Mouse (Mus musculus): ENCODE measurements around the gene Usp48.
A peak's percentile ranks its signal among the peaks of the same experiment; 100 is the strongest.
"Not testable (repeated sequence)": the region's sequence is repeated elsewhere in the genome, so short reads cannot be mapped to it uniquely, and the experiment has no call there.

Gene Usp48

DNA sequence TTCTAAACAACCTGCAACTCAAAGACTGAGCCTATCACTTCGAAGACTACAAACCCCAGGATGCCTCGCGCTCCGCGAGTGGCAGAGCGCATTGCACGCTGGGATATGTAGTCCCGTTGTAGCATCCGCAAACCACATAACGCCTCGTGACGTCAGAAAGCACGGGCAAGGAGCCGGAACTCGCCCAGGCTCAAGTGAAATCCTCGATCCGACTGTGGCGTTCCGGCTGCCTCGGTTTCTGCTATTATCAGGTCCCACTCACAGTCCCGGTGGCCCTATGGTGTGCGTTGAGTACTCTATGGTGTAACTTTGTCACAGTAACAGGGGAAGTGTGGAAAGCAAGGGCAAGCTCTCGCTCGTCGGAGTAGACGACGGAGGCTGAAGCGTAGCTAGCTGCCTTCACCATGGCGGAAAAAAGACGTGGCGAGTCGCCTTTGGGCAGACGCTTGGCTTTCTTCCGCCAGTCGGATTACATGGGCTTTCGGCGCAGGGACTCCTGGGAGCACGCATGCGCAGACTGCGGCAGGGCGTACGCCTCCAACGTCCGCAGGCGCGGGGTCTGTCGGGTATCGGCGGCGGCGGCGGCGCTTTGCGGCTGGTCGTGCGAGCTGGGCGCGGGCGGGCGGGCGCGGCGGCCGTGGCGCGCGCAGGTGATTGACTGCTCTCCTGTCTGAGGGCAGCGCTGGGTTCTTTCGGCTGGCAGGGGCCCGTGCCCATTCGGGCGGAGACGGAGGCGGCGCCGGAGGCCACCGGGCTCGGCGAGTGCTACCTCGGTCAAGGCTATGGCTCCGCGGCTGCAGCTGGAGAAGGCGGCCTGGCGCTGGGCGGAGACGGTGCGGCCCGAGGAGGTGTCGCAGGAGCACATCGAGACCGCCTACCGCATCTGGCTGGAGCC is at the start of gene Usp48:
Usp48 (plus strand) TSS at position 155 of the 895 bp plus-strand sequence.
- DNase-seq, result peak; percentile 100

DNA sequence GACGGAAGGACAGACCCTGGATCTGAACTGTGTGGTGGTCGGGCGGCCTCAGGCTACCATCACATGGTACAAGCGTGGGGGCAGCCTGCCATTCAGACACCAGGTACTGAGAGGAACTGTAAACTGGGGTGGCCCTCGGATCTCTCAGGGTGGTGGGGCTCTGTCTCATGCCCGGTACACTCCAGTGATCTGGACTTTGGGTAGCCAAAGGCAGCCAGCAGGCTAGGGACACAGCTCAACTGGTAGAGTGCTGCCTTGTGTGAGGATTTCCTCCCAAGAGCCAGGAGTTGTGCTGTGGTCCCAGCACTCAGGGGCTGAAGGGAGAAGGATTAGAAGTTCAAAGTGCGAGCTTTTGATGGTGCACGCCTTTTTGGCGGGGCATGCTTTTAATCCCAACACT is 48.0 kb upstream of the Usp48 start:
- no peak for DNase-seq

DNA sequence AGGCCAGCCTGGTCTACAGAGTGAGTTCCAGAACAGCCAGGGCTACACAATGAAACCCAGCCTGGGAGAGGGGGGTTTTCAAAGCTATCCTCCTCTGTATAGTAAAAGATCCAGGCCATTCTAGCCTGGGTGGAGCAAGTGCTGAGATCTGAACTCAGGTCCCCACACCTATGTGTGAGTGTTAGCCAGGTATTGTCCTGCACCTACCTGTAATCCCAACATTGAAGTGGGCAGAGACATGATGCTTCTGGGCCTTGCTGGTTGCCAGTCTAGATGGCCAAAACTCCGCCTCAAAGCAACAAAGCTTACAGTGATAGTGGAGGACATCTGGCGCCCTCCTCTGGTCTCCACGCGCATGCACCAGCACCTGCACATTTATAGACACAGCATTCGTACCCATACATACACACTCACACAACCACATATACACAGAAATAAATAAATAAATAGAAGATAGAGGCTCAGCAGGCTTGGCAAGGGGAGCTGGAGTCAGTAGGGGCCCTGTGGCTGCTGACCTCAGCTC is 47.5 kb upstream of the Usp48 start:
- peak; percentile 61 for DNase-seq

DNA sequence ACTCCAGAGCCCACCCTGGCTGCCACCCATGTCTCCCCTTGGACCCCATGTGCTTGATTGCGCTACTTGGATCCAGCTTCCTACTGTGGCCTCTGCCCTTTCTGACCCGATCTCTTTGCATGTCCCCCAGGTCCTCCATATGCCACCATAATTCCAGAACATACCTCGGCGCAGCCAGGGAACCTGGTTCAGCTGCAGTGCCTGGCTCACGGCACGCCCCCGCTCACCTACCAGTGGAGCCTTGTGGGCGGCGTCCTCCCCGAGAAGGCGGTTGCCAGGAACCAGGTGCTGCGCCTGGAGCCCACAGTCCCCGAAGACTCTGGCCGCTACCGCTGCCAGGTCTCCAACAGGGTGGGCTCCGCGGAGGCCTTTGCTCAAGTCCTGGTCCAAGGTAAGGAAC is 40.1 kb upstream of the Usp48 start:
- no peak for DNase-seq

DNA sequence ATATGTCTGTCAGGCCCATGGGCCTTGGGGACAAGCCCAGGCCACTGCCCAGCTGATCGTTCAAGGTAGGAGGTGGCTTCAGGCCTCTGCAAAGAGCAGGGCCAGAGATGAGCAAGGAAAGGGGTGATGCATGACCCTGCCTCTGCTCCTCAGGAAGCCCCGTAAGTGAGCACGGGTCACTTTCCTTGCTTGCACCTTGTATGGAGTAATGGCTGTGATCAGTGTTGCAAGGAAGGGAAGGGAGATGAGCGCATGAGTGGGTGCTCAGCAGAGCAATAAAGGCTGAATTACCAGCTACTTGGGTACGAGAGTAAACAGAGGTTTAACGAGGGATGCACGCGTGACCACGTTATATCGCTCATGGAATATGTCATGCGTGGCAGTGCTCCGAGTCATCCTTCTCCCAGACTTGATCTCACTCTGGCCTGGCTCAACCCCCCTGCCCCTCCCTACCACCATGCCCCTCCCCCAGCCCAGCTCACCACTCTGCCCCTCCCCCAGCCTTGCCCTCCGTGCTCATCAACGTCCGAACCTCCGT is 36.8 kb upstream of the Usp48 start:
- no peak for DNase-seq

DNA sequence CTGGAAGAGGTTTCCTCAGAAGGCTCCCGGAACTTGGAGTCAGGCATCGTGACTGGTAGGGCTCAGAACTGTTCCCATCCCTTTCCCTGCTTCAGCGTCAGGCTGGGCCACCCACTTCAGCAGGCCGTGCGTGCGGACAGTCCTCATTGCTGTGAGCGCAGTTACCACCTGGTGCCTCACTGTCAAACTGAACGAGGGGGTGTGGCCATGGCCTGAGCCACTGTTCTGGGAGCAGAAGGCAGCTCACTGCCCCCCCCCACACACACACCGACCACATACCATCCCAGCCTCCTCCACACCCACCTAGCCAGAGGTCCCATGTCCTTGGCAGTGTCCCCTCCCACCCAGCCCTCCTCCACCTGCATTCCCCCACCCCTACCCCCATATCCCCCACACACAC is 23.7 kb upstream of the Usp48 start:
- no peak for DNase-seq

DNA sequence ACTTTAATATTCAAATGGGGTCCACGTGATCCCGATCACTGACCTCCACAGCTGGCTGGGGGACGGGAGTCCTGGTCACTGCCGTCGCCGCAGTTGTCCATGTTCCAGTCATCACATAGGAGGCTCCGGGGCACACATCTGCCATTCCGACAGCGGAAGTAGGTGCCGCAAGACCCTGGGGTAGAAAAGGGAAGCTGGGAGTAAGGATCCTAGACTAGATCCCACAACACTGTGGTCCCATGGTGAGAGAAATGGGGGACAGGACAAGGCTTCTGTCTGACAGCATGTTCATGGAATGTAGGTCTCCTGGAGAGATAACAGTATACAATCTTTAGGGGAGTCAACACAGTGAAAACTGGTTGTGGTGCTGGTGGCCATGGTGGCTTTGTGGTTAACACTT is 19.1 kb upstream of the Usp48 start, which contains the start of gene Ldlrad2:
Ldlrad2 (minus strand) TSS at position 101 of the 400 bp plus-strand sequence.
- no peak for DNase-seq

DNA sequence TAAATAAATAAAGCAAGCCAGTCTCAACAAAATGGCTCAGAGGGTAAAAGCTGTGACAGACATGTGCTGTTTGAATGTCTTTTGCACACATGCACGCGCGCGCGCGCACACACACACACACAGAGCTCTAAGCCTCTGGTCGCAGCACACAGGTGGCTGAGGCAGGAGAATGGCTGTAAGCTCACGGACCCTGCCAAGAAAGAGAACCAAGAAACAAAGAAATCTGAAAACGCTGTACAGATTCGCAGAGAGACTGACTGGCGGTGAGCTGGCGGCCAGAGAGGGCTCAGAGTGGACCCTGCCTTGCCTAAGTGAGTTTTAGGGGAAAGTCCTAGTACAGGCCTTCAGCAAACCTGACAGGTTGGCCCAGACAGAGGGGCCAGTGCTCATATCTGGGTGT is 16.1 kb upstream of the Usp48 start:
- no peak for DNase-seq

DNA sequence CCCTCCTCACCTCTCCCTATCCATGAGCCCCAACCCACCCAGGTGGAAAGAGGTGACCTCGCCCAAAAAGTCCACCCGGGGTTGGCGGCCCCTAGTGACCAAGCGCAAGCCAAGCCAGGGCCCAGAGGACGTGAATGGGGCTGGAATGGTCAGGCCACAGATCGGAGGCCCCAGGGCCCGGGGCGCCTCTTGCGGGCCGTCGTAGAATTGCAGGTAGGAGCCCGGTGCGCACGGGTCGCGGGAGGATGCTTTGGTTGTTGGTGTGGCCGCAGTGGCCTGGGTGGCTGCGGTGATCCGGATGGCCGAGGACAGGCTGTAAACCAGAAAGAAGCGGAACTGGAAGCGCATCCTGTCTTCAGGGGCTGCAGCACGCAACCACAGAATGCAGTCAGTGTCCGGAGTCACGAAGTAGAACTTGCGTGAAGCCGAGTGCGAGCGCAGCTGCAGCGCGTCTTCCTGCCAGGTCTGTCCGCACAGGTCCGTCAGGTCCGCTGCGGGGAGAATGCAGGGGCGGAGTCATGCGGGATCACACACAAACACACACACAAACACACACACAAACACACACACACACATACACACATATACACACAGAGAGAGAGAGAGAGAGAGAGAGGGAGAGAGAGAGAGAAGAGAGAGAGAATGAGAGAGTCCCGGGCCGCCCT is 15.2 kb upstream of the Usp48 start:
- DNase-seq, result peak; percentile 80

DNA sequence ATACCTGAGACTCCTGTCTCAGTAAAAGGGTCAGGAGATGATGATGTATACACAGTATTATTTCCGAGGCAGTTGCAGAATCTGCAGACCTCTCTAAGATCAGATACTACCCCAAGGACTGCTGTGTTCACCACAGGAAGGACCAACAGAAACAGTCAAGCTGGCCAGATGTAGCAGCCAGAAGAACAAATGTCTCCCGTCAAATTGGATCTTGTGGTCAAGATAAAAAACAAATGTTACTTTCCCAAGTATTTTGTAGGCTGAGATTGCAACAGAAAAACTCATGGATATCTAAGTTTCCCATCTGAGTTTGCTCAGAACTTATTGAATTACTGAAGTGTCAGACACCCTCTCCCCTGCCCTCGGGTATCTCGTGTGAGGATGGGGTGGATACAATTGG is 13.8 kb upstream of the Usp48 start:
- DNase-seq, result no peak

DNA sequence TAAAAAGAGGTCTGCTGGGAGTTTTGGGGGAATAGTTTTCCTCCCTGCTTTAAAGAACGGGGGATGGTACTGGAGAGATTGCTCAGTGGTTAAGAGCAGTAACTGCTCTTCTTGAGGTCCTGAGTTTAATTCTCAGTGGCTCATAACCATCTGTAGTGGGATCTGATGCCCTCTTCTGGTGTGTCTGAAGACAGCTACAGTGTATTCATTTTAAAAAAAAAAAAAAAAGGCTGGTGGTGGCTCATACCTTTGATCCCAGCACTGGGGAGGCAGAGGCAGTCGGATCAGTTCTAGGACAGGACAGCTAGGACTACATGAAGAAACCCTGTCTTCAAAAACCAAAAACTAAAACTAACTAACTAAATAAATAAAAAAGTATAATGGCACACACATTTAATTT is 13.3 kb upstream of the Usp48 start:
- DNase-seq, result no peak

DNA sequence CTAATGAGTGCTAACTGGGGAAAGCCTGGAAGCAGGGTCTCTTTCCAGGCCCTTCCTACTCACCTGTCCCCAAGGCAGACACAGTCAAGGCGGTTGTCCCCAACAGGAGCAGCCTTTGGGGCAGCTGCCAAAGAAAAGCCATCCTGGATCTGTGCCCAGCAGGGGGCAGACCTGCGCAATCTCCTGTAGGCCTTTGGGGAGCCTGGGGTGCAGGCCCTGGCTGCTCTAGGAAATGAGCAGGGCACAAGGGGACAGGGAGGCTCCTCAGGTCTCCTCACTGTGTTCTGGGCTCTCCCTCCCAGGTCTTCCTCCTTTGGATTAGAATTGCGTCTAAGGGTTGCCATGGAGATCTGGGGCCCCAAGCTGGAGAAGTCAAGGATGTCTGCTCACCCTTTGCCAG is 11.7 kb upstream of the Usp48 start:
- DNase-seq, result peak; percentile 26

DNA sequence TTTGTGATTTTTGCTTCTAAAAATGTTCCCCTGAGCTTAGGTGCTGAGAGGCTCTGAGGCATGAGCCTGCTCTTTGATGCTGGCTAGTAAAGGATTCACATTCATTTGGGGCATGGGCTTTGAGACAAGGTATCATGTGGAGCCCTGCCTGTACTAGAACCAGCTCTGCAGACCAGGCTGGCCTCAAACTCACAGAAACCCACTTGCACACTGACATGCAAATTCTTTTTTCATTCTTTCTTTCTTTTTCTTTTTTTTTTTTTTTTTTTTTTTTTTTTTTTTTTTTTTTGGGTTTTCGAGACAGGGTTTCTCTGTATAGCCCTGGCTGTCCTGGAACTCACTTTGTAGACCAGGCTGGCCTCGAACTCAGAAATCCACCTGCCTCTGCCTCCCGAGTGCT is 4.5 kb upstream of the Usp48 start:
- not testable (repeated sequence) for DNase-seq

DNA sequence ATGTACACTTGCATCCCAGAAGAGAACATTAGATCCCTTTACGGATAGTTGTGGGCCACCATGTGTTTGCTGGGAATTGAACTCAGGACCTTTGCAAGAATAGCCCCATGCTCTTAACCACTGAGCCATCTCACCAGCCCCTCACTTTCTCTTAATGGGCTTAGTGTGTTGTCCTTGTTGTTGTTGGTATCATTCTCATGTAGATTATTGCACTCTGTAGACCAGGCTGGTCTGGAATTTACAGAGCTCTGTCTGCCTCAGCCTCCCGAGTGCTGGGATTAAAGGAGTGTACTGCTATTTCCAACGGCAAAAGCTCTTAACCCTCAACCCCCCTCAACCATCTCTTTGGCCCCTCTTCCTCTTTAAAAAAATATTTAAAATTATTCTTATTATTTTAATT is 4.0 kb upstream of the Usp48 start:
- DNase-seq, result no peak

DNA sequence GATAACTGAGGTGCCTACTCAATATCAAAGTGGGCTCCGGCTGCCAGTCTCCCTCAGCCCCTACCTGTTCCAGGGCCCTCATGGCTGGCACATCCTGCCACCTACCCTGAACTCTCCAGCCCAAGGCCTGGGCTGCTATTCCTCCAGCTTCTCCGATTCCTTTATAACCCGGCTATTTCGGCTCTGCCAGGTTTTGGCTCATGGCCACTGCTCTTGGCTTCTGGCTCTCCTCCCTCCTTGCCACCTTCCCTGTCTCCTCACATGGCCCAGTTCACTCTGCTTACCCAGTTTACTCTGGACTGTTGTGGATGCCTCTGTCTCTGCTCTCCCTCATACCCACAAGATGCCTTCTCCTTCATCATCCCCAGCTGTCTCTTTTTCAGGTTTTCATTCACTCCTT is 2.6 kb upstream of the Usp48 start:
- no peak for DNase-seq

DNA sequence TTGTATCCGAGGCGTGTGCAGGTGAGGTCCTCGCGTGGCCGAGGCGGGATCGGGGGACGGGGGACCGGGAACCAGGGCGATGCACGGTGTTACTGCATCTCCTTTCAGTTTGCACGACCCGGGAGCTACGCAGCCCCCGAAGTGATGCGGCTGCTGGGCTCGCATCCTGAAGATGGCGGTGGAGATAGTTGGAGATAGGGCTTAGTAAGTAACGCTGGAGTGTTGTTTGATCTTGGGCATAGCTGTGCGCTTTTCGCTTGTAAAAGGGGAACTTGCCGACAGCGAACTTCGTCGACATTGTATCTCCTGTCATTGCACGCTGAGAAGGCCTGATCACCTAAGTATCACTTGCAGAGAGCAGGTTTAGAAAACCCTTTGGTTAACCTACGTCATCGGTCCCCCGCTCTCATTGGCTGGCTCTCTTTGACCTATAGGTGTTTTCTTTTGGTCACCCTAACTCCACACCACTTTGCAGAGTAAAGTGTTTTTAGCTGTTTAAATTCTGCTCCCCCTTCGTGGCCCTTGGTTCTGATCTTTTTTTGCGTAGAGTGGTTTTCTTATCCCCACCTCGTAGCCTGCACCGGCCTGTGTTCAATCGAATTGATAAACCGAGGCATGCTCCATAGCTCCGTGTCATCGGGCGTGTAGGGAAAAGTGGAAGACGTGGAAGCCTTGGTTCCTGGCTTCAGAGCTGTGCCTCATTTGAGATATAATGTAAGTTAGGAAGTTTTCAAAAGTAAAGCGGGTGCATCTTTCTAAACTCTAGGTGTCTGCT is 1.1 kb downstream of the Usp48 start:
- peak; percentile 51 for DNase-seq

DNA sequence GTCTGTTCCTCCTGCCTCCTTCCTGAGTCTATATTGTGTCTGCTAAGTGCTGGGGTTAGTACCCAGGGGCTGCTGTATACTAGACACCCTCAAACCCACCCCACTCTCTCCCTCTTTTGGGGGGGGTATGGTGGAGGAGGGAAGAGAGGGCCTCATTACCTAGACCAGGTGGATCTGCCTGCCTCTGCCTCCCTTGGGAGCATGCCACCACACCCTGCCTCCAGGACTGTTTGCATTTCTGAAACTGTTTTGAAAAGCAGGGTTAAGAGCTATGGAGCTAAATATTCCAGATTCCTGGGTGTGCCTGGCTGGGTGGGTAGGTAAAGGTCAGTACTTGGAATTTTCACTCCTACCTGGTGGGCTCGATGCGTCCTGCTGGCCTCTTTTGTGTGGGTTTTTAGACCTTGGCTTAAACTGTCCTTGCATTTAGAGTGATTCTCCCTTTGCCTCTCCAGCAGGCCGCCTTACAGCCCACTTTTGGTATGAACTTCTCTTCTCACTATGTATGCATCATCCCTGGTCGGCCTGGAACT is 3.6 kb downstream of the Usp48 start:
- DNase-seq, result no peak

DNA sequence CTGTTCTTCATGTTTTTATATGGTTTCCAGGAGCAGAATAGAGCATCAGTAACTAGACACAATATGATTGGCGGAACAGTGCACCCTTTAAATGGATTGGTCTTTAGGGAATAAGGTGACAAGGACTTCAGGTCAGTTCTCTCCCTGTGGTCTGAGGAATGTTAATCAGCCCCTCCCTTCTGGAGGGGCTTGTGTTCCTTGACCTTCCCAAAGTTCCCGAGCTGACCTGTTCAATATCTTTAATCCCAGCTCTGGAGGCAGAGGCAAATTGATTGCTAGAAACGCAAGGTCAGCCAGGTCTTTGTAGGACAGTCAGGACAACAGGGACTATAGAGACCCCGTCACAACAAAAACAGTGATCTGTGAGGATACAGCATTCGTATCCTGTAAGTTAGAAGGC is 5.0 kb downstream of the Usp48 start:
- no peak for DNase-seq

DNA sequence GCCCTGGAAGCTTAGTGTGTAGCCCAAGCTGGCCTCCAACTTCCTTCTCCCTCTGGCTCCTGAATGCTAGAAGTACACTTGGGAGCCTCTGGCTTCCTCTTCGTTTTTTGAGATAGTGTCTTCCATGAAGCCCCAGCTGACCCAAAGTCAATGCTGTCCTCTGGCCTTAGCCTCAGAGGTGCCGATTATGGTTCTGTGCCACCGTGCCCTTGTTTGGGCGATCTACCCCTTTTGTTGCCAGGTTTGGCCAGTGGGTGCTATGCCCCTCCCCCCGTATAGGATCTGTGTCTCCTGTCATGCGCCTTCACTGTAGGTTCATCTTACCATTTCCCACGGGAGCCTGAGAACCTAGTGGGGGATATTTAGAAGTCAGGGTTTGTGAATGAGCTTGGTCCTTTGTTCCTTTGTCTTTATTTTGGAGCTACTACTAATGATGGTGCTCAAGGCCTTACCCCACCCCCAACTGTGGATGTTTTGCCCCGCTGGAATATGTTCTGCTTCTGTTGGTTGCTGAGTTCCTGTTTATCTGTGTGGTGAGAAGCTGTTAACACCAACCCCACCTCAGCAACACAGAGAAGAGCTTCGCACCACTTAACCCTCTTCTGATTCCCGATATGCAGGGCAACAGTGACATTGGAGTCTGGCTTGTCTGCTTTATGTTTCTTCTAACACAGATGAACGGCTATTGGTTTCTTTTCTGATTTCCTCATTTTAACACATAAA is 10.1 kb downstream of the Usp48 start:
- no peak for DNase-seq

DNA sequence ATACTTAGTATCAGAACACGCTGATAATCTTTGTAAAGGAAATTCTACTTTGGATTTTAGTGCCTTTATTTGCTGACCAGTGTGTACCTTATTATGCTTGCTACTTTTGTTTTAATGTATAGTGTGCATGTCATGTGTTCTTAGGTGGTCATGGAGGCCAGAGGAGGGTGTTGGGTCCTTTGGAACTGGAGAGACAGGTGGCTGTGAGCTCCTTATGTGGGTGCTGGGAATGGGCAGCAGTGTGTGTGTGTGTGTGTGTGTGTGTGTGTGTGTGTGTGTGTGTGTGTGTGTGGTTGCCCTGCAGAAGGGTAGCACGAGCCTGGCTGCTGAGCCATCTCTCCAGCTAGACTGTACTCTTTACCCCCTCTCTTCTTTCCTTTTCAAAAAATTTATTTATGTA is 13.5 kb downstream of the Usp48 start:
- no peak for DNase-seq

DNA sequence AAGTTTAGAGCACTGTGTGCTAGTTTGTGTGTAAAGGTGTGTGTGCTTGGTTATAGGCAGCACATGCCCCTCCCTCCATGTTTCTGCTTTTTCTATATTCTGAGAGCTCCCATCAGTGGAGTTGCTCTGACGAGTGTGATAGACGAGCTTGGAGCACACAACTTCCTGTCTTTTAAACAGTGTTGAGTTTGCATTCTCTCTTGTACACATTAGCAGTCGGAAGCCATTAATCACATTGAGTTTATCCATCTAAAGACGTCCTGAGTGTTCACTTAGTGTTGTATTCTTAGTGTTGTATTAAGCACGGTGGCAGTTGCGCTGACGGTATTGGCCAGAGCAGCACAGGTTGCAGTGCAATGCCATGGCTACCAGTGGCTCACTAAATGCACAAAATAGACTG is 15.7 kb downstream of the Usp48 start:
- no peak for DNase-seq

DNA sequence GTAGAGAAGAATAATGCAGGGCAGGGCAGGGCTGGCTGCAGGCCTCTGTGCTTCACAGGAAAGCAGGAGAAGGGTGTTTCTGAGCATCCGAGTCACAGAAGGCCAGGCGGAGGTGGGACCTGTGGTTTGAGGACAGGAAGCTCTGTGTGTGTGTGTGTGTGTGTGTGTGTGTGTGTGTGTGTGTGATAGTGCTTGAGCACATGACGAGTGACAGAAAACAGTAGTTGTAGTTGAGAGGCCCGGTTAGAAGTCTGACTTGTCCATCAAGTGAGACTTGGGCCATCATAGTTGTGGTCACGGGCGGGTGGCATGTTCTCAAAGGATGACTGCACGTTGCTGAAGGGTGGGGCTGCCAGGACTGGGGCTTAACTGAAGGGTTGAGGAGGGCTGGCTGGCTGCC is 16.1 kb downstream of the Usp48 start:
- no peak for DNase-seq
